Mouse (Mus musculus) limb, embryonic 11.5 days (tissue): ENCODE measurements around the gene Dgcr2. TPM values are rescaled to one million over a fixed set of nuclear protein-coding genes. Genes with fewer than 3 reads are reported as not detected.

Experiments used
- ATAC-seq: fragments of 200-750 bp; cut with Nextera tagmentation; 2 replicates; pipeline ENCODE4 v1.8.0; 2017; ENCODE audit warnings: low read depth; ENCODE audit not compliant: insufficient number of reproducible peaks, low FRiP score, low TSS enrichment
- DNase-seq: peaks from one replicate; pipeline ENCODE4 v3.0.0-alpha.2; 2015; ENCODE audit warnings: low spot score
- H3K27ac ChIP-seq: fragments of 300-500 bp; sonication (generic); replicated peaks from 2 replicates; pipeline ENCODE4 v1.5.1; 2014; ENCODE audit warnings: low read depth, mild to moderate bottlenecking, low read length
- H3K27me3 ChIP-seq: fragments of 300-500 bp; sonication (generic); 2 replicates; pipeline ENCODE4 v1.6.1; 2014; ENCODE audit warnings: mild to moderate bottlenecking, low read length, mixed read lengths; ENCODE audit not compliant: control insufficient read depth, insufficient read depth
- H3K36me3 ChIP-seq: fragments of 300-500 bp; sonication (generic); 2 replicates; pipeline ENCODE4 v1.6.1; 2014; ENCODE audit warnings: mild to moderate bottlenecking, low read length, moderate library complexity, mixed read lengths; ENCODE audit not compliant: control insufficient read depth, insufficient read depth
- H3K4me1 ChIP-seq: fragments of 300-500 bp; sonication (generic); 2 replicates; pipeline ENCODE4 v1.6.1; 2014; ENCODE audit warnings: low read length, mixed read lengths; ENCODE audit not compliant: control insufficient read depth, insufficient read depth
- H3K4me2 ChIP-seq: fragments of 300-500 bp; sonication (generic); 2 replicates; pipeline ENCODE4 v1.6.1; 2014; ENCODE audit warnings: low read depth, mild to moderate bottlenecking, moderate library complexity; ENCODE audit not compliant: severe bottlenecking
- H3K4me3 ChIP-seq: fragments of 300-500 bp; sonication (generic); 2 replicates; pipeline ENCODE4 v1.5.1; 2014; ENCODE audit warnings: low read depth, low read length
- H3K9ac ChIP-seq: fragments of 300-500 bp; sonication (generic); 2 replicates; pipeline ENCODE4 v1.6.1; 2014; ENCODE audit warnings: mild to moderate bottlenecking, low read length
- H3K9me3 ChIP-seq: fragments of 300-500 bp; sonication (generic); 2 replicates; pipeline ENCODE4 v1.6.1; 2016; ENCODE audit warnings: low read length; ENCODE audit not compliant: control insufficient read depth
- WGBS: fragments of 180-500 bp; shearing (Covaris S2); extraction: QIAGEN DNeasy Blood & Tissue Kit; methylation state at CpG from one replicate; pipeline ENCODE4 v1.1.7; 2014; 5-methylcytosine and 5-hydroxymethylcytosine counted together
- polyA plus RNA-seq: library from polyadenylated mRNA; unstranded; fragments of >200 nt; fragmentation: Nextera tagmentation; extraction: Ambion mirVana; gene quantifications from 2 replicates; pipeline ENCODE4 v1.2.1, GENCODE M21; 2014

Gene Dgcr2
- polyA plus RNA-seq, 1 experiment from 2014 or later = 92.5 TPM

- H3K27ac ChIP-seq = peak overlapping the region; percentile 65
- peak overlapping the region; percentile 84 for H3K9ac ChIP-seq
- H3K9me3 ChIP-seq = no peaks in the 10 kb centered on the region
- peak overlapping the region; percentile 88 for H3K4me2 ChIP-seq
- H3K36me3 ChIP-seq = peaks cover 9% of the 10 kb centered on the region
- DNase-seq (peak; percentile 59), ATAC-seq (no peak)
- H3K4me1 ChIP-seq = peaks cover 85% of the 10 kb centered on the region
- 4% methylated on average over 50 of the region's 50 CpGs for WGBS
- H3K4me3 ChIP-seq = peak overlapping the region; percentile 35
- H3K27me3 ChIP-seq = peaks cover 22% of the 10 kb centered on the region
Measured at GRCm38 (mm10) chr16:17806581-17807191, 91.7 kb downstream of the Dgcr2 start.

DNA sequence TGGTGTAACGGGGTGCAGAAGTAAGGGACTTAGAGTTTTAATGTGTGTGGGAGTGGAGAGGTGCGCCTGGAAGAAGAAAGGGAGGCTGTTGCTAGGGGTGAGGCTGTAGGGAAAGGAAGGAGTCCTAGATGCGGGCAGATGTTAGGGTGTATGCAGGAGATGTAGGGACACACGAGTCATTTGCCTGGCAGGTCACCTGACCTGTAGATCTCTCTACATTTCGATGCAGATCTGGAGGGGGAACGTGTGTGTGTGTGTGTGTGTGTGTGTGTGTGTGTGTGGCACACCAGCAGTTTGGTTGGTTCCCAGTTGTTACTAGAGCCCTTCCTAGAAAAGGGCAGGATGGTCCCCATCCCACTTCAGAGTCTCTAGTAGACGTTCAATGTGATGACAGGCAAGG lies 93.4 kb downstream of the Dgcr2 start:
- Histone ChIP-seq H3K4me1 (peaks cover 81% of the 10 kb centered on the region), H3K4me2 (no peak overlapping the region; the same call in 1 of the 2 replicates), H3K9ac (no peak overlapping the region), H3K27ac (no peak overlapping the region), H3K4me3 (no peak overlapping the region), H3K27me3 (peaks cover 28% of the 10 kb centered on the region), H3K9me3 (no peaks in the 10 kb centered on the region), H3K36me3 (peaks cover 9% of the 10 kb centered on the region)
- DNase-seq (no peak), ATAC-seq (no peak)
- 15% methylated on average over 7 of the region's 7 CpGs for WGBS

DNA sequence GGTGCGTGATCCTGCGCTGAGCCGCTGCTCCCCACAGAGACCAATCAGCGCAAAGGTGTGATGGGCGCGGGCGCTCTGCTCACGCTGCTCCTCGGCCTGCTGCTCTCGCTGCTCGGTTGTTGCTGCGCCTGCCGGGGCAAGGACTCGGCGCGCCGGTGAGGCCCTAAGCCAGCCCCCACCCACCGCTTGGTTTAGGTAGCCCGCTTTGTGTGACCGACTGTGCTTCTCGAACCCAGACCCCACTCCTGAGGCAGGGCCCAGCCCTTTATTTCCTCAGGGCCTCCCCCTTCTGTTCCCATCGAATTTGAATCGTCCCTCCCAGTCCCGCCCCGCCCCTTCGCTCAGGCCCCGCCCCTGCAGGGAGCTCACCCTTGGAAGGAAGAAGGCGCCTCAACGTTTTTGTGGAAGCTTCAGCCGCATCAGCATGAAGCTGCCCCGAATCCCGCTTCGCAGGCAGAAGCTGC lies 93.9 kb downstream of the Dgcr2 start:
- H3K9me3 ChIP-seq = no peaks in the 10 kb centered on the region
- WGBS = 2% methylated on average over 33 of the region's 33 CpGs
- DNase-seq = peak; percentile 78
- peaks cover 81% of the 10 kb centered on the region for H3K4me1 ChIP-seq
- peaks cover 9% of the 10 kb centered on the region for H3K36me3 ChIP-seq
- peak overlapping the region; percentile 17 for H3K4me3 ChIP-seq
- H3K9ac ChIP-seq = 0 out of 2 replicates have a peak overlapping the region, but pooled peaks have one; percentile 12
- no peak overlapping the region for H3K27ac ChIP-seq
- H3K4me2 ChIP-seq = peak overlapping the region; percentile 50
- H3K27me3 ChIP-seq = peaks cover 28% of the 10 kb centered on the region
- peak; percentile 38; the same call in 1 of the 2 replicates for ATAC-seq

- peak overlapping the region; percentile 12; the same call in 1 of the 2 replicates for H3K9ac ChIP-seq
- peak; percentile 2; the same call in 1 of the 2 replicates for ATAC-seq
- no peaks in the 10 kb centered on the region for H3K9me3 ChIP-seq
- peak overlapping the region; percentile 50 for H3K4me2 ChIP-seq
- no peak overlapping the region for H3K27ac ChIP-seq
- no peak for DNase-seq
- peaks cover 82% of the 10 kb centered on the region for H3K4me1 ChIP-seq
- WGBS = 15% methylated on average over 33 of the region's 33 CpGs
- peaks cover 28% of the 10 kb centered on the region for H3K27me3 ChIP-seq
- H3K4me3 ChIP-seq = peak overlapping the region; percentile 17
- peaks cover 9% of the 10 kb centered on the region for H3K36me3 ChIP-seq
Measured at GRCm38 (mm10) chr16:17803675-17804448, 94.5 kb downstream of the Dgcr2 start.

DNA sequence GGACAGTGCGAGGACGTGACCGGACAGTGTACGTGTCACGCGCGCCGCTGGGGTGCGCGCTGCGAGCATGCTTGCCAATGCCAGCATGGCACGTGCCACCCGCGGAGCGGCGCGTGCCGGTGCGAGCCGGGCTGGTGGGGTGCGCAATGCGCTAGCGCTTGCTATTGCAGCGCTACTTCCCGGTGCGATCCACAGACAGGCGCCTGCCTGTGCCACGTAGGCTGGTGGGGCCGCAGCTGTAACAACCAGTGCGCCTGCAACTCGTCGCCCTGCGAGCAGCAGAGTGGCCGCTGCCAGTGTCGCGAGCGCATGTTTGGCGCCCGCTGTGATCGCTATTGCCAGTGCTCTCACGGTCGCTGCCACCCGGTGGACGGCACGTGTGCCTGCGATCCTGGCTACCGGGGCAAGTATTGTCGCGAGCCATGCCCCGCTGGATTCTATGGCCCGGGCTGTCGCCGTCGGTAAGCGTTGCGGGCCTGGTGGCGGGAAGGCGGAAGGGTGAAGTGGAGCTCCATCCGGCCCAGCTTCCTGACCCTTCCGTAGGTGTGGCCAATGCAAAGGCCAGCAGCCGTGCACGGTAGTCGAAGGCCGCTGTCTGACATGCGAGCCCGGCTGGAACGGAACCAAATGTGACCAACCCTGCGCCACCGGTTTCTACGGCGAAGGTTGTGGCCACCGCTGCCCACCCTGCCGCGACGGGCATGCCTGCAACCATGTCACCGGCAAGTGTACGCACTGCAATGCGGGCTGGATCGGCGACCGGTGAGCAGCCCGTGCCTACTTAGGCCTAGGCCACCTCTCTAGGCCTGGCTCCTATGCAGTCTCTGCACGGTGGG lies 95.3 kb downstream of the Dgcr2 start:
- Histone ChIP-seq H3K36me3 (peaks cover 9% of the 10 kb centered on the region), H3K27ac (no peak overlapping the region), H3K9ac (peak overlapping the region; percentile 49; the same call in 1 of the 2 replicates), H3K4me2 (peak overlapping the region; percentile 50), H3K9me3 (no peaks in the 10 kb centered on the region), H3K4me1 (peaks cover 79% of the 10 kb centered on the region), H3K27me3 (peaks cover 28% of the 10 kb centered on the region), H3K4me3 (peak overlapping the region; percentile 23)
- WGBS = 3% methylated on average over 80 of the region's 83 CpGs
- DNase-seq (peak; percentile 65), ATAC-seq (no peak)

DNA sequence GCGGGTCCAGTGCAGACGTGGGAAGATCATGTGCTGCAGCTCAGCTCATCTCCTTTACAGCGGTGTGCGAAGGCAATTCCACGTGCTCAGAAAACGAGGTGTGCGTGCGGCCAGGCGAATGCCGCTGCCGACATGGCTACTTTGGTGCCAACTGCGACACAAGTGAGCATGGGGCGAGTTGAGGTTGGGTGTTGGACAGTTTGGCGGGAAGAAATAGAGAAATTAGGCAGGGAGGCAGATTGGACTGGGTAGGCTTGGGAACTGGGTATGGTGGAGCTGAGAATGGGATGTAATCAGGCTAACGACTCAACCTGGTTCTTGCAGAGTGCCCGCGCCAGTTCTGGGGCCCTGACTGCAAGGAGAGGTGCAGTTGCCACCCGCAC lies 95.9 kb downstream of the Dgcr2 start:
- Histone ChIP-seq H3K4me2 (peak overlapping the region; percentile 50), H3K36me3 (peaks cover 9% of the 10 kb centered on the region), H3K4me3 (peak overlapping the region; percentile 23), H3K27me3 (peaks cover 28% of the 10 kb centered on the region), H3K9ac (peak overlapping the region; percentile 49; the same call in 1 of the 2 replicates), H3K27ac (no peak overlapping the region), H3K4me1 (peaks cover 73% of the 10 kb centered on the region), H3K9me3 (no peaks in the 10 kb centered on the region)
- ATAC-seq (no peak), DNase-seq (no peak)
- WGBS = 6% methylated on average over 18 of the region's 18 CpGs

DNA sequence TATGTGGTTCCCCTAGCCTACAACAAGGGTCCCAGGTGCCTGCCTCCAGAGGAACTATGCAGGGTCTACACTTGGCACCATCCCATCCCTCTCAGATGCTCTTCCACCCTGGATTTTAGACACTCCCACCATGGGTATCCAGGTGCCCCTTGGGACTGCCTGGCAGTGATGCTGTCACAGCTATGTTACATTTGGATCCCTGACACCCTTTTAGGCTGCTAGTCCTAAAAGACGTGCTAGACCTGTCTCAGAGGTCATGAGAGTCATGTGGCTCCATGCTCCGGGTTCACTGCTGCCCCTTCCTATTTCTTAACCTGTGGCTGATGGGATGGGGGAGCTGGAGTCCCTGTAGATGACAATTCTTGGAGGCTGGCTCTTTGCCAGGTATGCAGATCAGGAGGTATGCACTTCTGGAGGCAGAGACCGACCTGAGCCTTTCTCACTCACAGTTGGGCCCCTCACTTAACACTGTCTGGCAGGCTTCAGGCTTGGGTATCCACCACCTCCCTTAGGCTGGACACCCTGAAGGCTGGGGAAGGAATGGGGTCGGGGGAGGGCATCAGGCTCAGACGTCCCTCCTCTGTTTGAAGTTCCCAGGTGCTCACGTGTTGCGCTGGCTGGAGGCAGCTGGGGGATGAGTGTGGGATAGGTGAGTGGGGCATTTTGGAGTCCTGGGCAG lies 96.4 kb downstream of the Dgcr2 start:
- Histone ChIP-seq H3K4me3 (no peak overlapping the region), H3K9ac (no peak overlapping the region), H3K27me3 (peaks cover 28% of the 10 kb centered on the region), H3K27ac (no peak overlapping the region), H3K4me1 (peaks cover 68% of the 10 kb centered on the region), H3K9me3 (no peaks in the 10 kb centered on the region), H3K4me2 (peak overlapping the region; percentile 50; the same call in 1 of the 2 replicates), H3K36me3 (peaks cover 6% of the 10 kb centered on the region)
- 7% methylated on average over 7 of the region's 7 CpGs for WGBS
- DNase-seq = peak; percentile 35
- ATAC-seq = no peak
